ENCODE assay signal across 20 mouse cellular contexts in genomic region chr11:100580275-100580674, GRCm38 (mm10). TPM values are rescaled to one million over a fixed set of nuclear protein-coding genes. Genes with fewer than 3 reads are reported as not detected.
"Had no signal": no experiment of that assay in that cellular context is flagged by ENCODE, and none has a peak within 500 bp of the region (broad histone marks: within the 10 kb centered on the region; RNA-seq: fewer than 3 reads in every experiment).

No protein-coding gene starts in this region.

- H3K27ac ChIP-seq: limb, embryonic 12.5 days; liver, embryonic 14.5 days; neural tube, embryonic 12.5 days; neural tube, embryonic 15.5 days had no signal

- H3K27me3 ChIP-seq: limb, embryonic 15.5 days; neural tube, embryonic 12.5 days; neural tube, embryonic 15.5 days had no signal

- H3K4me3 ChIP-seq: limb, embryonic 12.5 days; limb, embryonic 15.5 days; neural tube, embryonic 12.5 days; neural tube, embryonic 15.5 days had no signal

- DNase-seq: kidney, adult 2 months; kidney, postnatal 14 days; liver, postnatal 0 days; lung, embryonic 14.5 days; lung, postnatal 36 days; midbrain, embryonic 14.5 days; right cerebral cortex, adult 18-20 months; right cerebral cortex, postnatal 14 days; right cerebral cortex, postnatal 4 days; thymus, adult 18-20 months; thymus, postnatal 36 days had no signal

- ATAC-seq: inflammation-experienced regulatory T-cells, adult 6 months; intestine, embryonic 16.5 days; liver, postnatal 0 days; lung, postnatal 0 days had no signal

RNA-seq across cellular contexts. Expression of gene Ttc25, which starts 34.9 kb away (rescaled TPM):
- total RNA-seq: megakaryocyte-erythroid progenitor cell, adult 5-6 weeks had no signal
